Mouse (Mus musculus) liver, embryonic 14.5 days (tissue): ENCODE measurements at regions not wholly inside any gene's neighbourhood (a gene's known extent, or its start where the extent isn't known, plus 50 kb on each side); places are given as distances from the start of the nearest gene placed in this dataset.

Experiments
- ATAC-seq: fragments of 200-750 bp; cut with Nextera tagmentation; 2 replicates; pipeline ENCODE4 v1.8.0; 2017; ENCODE audit warnings: moderate number of reproducible peaks, mild to moderate bottlenecking, moderate library complexity; ENCODE audit not compliant: insufficient read depth
- DNase-seq, 3 experiments: peaks; one replicate each; pipeline ENCODE4 v3.0.0-alpha.2; 2012 to 2013; ENCODE audit warnings: low read depth in 3 of 3, low spot score in 3 of 3
- H3K27ac ChIP-seq: fragments of 300-500 bp; sonication (generic); 2 replicates; pipeline ENCODE4 v1.5.1; 2014; ENCODE audit warnings: moderate library complexity, mild to moderate bottlenecking, control low read depth, inconsistent platforms
- H3K27me3 ChIP-seq: fragments of 300-500 bp; sonication (generic); 2 replicates; pipeline ENCODE4 v1.6.1; 2014; ENCODE audit warnings: mild to moderate bottlenecking, low read length, moderate library complexity; ENCODE audit not compliant: control insufficient read depth, insufficient read depth
- H3K36me3 ChIP-seq: fragments of 300-500 bp; sonication (generic); replicated peaks from 2 replicates; pipeline ENCODE4 v1.6.1; 2014; ENCODE audit warnings: low read depth; ENCODE audit not compliant: control insufficient read depth, insufficient read depth
- H3K4me1 ChIP-seq, 2 experiments: fragments of 200-500 bp in 1 of 2; fragments of 300-500 bp in 1 of 2; sonication (generic) in 1 of 2; replicated peaks; 2 replicates each; pipeline ENCODE4 v1.6.1; 2012 to 2014; ENCODE audit warnings: antibody characterized with exemption in 1 of 2, inconsistent platforms in 1 of 2, low read length in 1 of 2; ENCODE audit not compliant: control insufficient read depth in 2 of 2, insufficient read depth in 2 of 2
- H3K4me2 ChIP-seq: fragments of 300-500 bp; sonication (generic); 2 replicates; pipeline ENCODE4 v1.6.1; 2014; ENCODE audit warnings: low read depth, mild to moderate bottlenecking, control low read depth, moderate library complexity
- H3K4me3 ChIP-seq, 2 experiments: fragments of 200-500 bp in 1 of 2; fragments of 300-500 bp in 1 of 2; sonication (generic) in 1 of 2; 2 replicates each; pipeline ENCODE4 v1.5.1; 2012 to 2014; ENCODE audit warnings: low read depth in 2 of 2, low read length in 2 of 2, mild to moderate bottlenecking in 2 of 2, control low read depth in 1 of 2, inconsistent platforms in 1 of 2, moderate library complexity in 1 of 2; ENCODE audit not compliant: insufficient read depth in 1 of 2
- H3K9ac ChIP-seq: fragments of 300-500 bp; sonication (generic); replicated peaks from 2 replicates; pipeline ENCODE4 v1.6.1; 2014; ENCODE audit warnings: mild to moderate bottlenecking, control low read depth, moderate library complexity
- H3K9me3 ChIP-seq: fragments of 300-500 bp; sonication (generic); 2 replicates; pipeline ENCODE4 v1.6.1; 2016; ENCODE audit warnings: low read length, mixed read lengths; ENCODE audit not compliant: control insufficient read depth
- CTCF ChIP-seq: IDR thresholded peaks from 2 replicates; pipeline ENCODE4 v1.5.1; 2016; ENCODE audit warnings: antibody characterized with exemption, low read depth, control low read depth
- EP300 ChIP-seq: IDR thresholded peaks from 2 replicates; pipeline ENCODE4 v1.6.1; 2016; ENCODE audit warnings: antibody characterized with exemption, low read depth
- WGBS: fragments of 180-500 bp; shearing (Covaris S2); extraction: QIAGEN DNeasy Blood & Tissue Kit; methylation state at CpG from one replicate; pipeline ENCODE4 v1.1.7; 2014; ENCODE audit not compliant: insufficient replicate concordance; 5-methylcytosine and 5-hydroxymethylcytosine counted together

DNA sequence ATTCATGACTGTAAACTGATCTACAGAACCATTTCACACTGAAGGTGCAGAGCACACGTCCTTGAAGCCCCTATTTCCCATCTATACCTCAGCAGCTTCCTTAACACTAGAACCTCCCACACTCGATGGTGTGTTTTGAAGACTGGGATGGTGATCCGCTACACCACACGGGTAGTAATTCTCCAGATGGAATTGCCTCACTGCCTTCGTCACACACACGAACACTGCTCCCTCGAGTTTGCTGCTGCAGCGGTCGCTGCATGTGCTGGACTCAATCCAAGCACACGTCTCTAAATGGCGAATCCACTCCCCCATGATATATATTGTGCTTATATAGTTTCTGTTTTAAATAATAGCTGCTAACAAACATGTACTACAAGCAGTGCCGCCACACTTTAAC is 117.0 kb downstream of the Wscd1 start:
- no peak overlapping the region for H3K4me3 ChIP-seq
- 67% methylated on average over 12 of the region's 12 CpGs for WGBS
- ATAC-seq = no peak
- TF ChIP-seq CTCF = no peak
- TF ChIP-seq EP300 = no peak
- H3K9ac ChIP-seq = no peak overlapping the region
- no peaks in the 10 kb centered on the region for H3K36me3 ChIP-seq
- H3K27me3 ChIP-seq = no peaks in the 10 kb centered on the region
- no peak overlapping the region for H3K4me2 ChIP-seq
- no peaks in the 10 kb centered on the region for H3K4me1 ChIP-seq
- DNase-seq = no peak
- no peak overlapping the region for H3K27ac ChIP-seq
- no peaks in the 10 kb centered on the region for H3K9me3 ChIP-seq

- DNase-seq (no peak), ATAC-seq (no peak)
- Histone ChIP-seq H3K36me3 (no peaks in the 10 kb centered on the region), H3K4me3 (no peak overlapping the region), H3K27ac (no peak overlapping the region), H3K27me3 (no peaks in the 10 kb centered on the region), H3K4me1 (no peaks in the 10 kb centered on the region), H3K4me2 (no peak overlapping the region), H3K9ac (no peak overlapping the region), H3K9me3 (no peaks in the 10 kb centered on the region)
- TF ChIP-seq CTCF = no peak
- TF ChIP-seq EP300 = no peak
- WGBS = 53% methylated on average over 8 of the region's 8 CpGs
Observed at GRCm38 (mm10) chr11:71857926-71858325, 108.2 kb downstream of the Wscd1 start.

DNA sequence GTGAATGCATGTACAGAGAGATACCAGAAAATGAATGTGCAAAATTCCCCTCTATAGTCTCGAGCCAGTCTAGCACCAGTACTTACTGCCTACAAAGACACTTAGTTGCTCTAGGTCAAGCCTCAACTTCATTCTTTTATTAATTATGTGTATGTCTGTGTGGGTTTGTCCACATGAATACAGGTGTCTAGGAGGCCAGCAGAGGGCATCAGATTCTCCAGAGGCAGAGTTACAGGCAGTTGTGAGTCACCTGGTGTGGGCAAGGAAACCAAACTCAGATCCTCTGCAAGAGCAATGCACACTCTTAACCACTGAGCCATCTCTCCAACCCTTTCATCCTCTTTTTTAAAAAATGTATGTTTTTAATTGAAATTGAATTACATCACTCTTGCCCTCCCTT is 105.8 kb downstream of the Wscd1 start:
- TF ChIP-seq EP300 (no peak), CTCF (no peak)
- ATAC-seq (no peak), DNase-seq (no peak)
- no peak overlapping the region for H3K4me2 ChIP-seq
- H3K9ac ChIP-seq = no peak overlapping the region
- no peaks in the 10 kb centered on the region for H3K9me3 ChIP-seq
- H3K4me3 ChIP-seq = no peak overlapping the region
- no peaks in the 10 kb centered on the region for H3K27me3 ChIP-seq
- H3K36me3 ChIP-seq = no peaks in the 10 kb centered on the region
- no peaks in the 10 kb centered on the region for H3K4me1 ChIP-seq
- WGBS = 48% methylated on average over 1 of the region's 1 CpGs
- H3K27ac ChIP-seq = no peak overlapping the region

DNA sequence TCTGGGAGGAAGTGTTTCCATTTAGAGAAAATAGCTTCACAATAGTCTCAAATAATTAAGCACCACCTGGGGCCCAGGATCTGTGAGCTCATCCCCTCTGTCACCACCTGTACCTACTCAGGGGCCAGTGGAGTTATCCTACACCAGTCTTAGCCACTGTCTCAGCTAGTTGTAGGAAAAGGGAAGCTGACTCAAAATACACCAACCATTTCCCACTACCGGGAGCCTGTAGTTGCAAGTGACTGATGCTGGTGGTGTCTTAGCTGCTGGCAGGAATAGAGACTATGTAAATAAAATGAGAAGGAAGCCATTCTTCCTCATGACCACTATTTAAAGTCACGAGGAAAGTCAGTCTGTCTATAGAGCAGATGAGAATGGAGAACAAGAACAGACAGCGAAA is 105.3 kb downstream of the Wscd1 start:
- H3K27ac ChIP-seq = no peak overlapping the region
- no peak overlapping the region for H3K4me3 ChIP-seq
- H3K4me1 ChIP-seq = no peaks in the 10 kb centered on the region
- H3K9me3 ChIP-seq = no peaks in the 10 kb centered on the region
- WGBS = 56% methylated on average over 3 of the region's 3 CpGs
- no peaks in the 10 kb centered on the region for H3K36me3 ChIP-seq
- ATAC-seq (no peak), DNase-seq (no peak)
- H3K9ac ChIP-seq = no peak overlapping the region
- no peaks in the 10 kb centered on the region for H3K27me3 ChIP-seq
- no peak overlapping the region for H3K4me2 ChIP-seq
- TF ChIP-seq EP300 (no peak), CTCF (no peak)

DNA sequence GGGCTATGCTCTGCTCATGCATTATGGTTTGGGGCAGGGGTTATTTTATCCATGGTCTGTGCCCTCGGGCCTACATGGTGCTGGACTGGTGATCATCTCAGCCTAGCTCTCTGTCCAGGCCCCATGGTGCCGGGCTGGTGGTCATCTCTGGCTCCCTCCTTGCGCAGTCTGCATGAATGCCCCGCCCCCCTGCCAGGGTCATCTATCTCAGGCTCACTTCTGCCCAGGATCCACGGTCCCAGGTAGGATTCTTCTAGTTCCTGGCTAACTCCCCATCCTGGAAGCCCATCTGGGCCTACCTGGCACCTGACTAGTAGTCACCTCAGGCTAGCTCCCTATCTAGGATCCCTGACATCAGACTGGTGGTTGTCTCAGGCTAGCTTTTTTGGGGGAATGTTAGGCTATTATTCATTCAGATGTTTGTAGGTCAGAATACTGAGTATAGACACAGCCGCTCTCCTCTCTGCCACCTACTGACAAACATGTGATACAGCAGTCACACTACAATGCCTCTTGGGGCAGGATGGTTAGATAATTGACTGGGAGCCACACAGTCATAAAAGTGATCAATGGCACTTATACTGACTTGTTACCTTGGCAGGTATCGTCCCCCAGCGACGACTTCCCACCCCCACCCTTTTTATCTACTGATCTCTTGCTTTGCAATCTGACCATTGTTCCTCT is 98.1 kb downstream of the Wscd1 start:
- no peak overlapping the region for H3K27ac ChIP-seq
- TF ChIP-seq CTCF (peak; percentile 43; the same call in 1 of the 2 replicates), EP300 (no peak)
- no peak overlapping the region for H3K4me2 ChIP-seq
- WGBS = 44% methylated on average over 9 of the region's 9 CpGs
- ATAC-seq (no peak), DNase-seq (no peak)
- H3K36me3 ChIP-seq = no peaks in the 10 kb centered on the region
- no peaks in the 10 kb centered on the region for H3K9me3 ChIP-seq
- H3K4me1 ChIP-seq = no peaks in the 10 kb centered on the region
- no peak overlapping the region for H3K4me3 ChIP-seq
- no peak overlapping the region for H3K9ac ChIP-seq
- no peaks in the 10 kb centered on the region for H3K27me3 ChIP-seq
